Mouse (Mus musculus): ENCODE measurements around the gene Jakmip3.

Jakmip3 gene

DNA sequence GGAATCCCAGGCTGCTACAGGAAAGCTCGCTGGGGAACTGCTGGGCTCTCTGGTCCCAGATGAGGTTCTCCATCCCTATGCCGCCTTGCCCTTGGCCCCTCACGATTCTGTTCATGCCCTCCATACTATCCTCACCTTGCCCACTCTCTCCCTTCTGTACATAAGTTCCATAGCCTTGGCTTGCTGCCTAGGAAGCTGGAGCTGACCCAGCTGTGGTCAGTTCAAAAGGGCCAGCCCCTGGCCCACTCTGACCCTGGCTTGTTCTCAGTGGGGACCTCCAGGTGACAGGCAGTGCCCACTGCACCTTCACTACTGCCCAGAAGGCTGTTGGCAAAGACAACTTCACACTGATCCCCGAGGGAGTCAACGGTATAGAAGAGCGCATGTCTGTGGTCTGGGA, 155.9 kb downstream of the Jakmip3 start:
- DNase-seq (ENCODE audit: low spot score) = no peak

DNA sequence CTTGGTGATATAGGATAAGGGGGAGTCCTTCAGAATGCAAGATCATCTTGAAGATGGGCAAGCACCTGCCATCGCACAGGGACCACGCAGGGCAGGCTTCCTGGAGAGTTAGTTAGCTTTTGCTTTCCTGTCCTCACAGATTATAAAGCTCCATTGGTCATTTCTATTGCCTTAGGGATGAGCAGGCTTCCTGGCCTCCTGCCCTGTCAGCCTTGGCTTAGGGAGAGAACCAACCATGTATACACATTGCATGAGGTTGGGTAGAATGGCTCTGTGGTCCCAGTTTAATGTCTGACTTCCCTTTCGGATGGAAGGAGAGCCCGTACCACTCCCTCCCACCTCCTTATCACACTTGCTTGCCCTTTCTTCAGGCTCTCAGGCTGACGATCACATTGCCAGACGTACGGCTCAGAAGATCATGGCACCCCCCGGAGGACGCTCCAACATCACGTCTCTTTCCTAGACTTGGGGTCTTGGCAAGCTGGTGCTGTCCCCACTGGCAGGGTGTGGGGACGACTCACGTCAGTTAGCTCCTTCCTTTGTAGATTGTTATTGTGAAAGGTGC, 160.1 kb downstream of the Jakmip3 start:
- no peak for DNase-seq (ENCODE audit: low spot score)

DNA sequence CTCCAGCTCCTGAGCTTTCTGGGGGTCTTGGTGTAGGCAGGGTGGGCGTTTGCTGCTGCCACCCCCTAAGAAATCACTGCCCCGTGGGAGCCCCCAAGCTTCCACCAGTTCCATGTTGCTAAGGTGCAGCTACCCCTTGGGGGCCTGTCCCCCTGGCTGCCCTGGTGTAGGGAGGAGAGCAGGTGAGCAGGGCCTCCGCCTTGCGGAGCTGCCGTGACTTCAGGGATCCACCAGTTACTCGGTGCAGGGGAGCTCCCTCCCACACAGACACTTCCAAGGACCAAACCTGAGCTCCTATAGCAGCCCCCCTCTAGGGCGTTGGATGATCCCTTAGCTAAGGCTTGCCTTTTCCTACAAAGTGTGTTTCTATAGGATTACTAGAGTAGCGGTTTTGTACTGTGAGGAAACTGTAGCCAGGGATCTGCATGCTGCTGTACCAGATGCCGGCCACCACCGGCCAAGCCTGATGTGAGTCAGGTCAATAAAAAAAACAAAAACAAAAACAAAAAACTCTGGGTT, 160.8 kb downstream of the Jakmip3 start:
- DNase-seq (ENCODE audit: low spot score) = no peak

DNA sequence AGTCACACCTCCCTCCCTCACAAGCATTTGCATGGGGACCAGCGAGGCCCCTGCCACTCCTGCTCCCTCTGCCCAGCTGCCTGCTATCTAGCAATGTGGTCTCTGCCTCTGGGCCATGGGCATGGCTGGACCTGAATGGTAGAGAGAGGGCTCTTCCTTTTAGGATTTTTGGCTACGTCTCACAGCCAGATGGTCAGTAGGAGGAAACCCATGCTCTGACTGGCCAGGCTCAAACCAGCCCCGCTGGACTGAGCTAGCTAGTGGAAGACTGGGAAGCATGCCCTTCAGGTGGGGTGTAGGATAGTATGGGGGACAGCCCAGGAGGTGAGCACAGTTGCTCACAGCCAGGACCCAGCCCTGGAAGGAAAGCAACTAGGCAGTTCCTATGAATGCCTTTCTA, 161.3 kb downstream of the Jakmip3 start:
- DNase-seq (ENCODE audit: low spot score) = no peak

DNA sequence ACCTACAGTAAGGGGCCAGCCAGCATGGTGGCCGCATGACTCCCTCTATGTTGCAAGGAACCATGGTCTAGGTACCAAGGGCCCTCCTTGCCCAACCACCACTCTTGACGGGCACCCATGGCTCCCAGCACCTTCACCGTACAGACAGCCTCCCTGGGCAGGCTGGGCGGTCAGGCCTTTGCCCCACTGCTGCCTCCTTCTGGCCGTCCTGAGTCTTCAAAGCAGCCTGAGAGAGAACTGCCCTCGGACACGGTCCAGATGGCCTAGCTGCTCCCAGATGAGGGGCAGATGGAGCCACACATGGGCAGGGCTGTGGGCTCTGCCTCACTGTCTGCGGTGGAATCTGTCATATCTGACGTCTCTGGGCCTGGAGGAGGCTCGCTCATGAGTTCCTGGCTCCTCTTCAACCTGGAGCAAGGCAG, 163.4 kb downstream of the Jakmip3 start:
- DNase-seq (ENCODE audit: low spot score) = no peak

DNA sequence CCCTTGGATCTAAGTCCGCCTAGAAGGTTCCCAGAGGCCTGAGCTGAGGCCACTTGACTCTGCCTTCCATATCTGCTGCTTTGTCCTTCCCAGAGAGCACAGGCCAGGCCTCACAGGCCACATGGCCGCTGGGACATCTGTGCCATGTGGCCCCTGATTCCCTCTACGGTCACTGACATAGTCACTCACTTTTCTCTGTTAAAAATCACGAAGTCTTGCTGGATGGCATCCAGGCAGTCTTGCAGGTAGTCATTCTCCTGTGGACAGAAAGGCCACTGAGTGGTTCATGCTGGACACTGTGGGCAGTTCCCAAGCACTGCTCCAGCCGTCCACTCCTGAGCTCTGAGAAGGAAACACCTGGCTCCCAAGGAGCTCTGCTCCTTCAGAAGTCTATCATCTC, 164.5 kb downstream of the Jakmip3 start:
- no peak for DNase-seq (ENCODE audit: low spot score)

DNA sequence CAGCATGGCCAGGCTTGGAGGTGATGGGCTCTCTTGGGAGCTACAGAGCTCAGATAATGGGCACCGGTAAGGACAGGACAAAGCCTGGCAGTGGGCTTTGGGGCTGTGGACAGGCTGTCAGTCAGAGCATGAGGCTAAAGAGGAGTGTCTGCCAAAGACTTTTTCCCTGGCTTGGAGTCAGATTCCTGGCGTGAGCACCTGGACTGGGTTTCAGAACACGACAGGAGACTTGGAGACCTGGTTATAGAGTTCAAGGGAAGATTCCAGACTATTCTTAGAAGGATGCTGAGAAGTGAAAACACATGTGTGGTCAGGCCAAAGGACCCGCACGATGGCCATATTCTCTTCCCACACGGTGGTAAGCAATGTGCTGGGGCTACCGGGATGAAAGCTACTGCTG, 165.2 kb downstream of the Jakmip3 start:
- DNase-seq (ENCODE audit: low spot score) = no peak

DNA sequence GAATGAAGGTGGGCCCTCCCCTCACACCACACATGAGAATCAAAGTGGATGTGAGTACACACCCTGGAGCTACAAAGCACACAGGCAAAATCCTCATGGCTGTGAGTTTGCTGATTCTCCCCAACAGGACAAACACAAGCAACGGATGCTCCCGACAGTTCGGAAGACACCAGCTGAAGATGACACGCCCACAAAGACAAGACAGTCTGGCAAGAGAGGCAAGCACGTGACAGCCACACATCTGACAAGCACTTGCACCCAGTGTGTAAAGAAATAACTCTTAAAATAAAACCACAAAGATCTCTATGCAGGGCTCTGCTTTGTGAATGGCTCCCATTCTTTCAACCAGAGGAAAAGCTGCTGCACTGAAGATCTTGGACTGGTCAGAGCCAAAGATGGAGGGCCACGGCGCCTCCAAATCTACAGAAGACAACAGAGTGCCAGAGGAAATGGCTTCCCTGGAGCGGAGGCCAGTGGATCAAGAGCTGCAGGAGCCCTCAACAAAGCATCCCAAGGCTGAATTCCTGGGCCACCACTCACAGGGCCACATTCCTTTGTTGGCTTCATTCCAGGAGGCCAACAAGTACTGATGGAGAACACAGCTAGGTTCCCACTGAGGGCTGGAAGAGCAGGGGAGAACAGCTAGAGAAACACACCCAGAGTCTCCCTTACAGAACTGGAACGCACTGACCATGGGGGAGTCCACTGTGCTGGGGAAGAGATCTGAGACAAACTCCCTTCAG, 167.5 kb downstream of the Jakmip3 start:
- DNase-seq (ENCODE audit: low spot score) = no peak

DNA sequence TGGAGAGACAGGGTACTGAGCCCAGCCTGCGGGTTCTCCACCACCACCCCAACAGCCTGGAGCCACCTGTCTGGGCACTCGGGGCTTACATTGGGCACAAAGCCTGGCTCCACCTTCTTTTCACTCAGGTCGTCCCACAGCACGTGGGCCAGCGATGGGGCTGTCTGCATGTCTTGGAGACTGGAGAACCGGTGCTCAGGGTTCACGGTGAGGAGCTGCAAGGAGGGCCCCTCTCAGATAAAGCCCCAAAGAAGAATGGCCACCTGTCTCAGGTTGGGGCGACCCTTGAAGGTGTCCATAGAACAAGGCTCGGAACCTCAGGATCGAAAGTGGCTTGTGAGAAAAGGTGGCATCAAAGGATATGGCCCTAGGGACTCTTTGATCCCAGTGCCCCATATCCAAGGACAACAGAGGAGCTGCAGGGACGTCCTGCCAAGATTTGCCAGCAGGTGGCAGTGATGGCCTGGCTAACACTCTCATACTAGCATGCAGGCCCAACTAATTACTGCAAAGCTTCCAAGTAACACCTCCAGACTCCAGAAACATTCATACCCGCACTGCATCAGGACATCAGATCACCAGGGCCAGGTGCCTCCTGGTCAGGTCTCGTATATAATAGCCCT, 178.7 kb downstream of the Jakmip3 start:
- DNase-seq (ENCODE audit: low spot score) = peak; percentile 8

DNA sequence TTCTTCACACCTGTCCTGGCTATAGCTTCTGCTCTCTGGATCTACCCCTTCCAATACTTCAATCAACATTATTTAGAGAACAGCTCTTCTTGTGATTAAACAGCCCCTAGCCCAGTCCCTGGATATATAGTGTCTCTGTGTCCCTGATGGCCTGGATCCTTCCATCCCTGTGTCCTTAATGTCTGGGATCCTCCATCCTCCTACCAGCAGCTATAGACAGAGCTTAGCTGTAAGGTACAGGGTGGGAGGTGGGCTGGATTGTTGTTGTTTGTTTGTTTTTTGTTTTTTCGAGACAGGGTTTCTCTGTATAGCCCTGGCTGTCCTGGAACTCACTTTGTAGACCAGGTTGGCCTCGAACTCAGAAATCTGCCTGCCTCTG, 179.2 kb downstream of the Jakmip3 start:
- DNase-seq (ENCODE audit: low spot score) = no peak

DNA sequence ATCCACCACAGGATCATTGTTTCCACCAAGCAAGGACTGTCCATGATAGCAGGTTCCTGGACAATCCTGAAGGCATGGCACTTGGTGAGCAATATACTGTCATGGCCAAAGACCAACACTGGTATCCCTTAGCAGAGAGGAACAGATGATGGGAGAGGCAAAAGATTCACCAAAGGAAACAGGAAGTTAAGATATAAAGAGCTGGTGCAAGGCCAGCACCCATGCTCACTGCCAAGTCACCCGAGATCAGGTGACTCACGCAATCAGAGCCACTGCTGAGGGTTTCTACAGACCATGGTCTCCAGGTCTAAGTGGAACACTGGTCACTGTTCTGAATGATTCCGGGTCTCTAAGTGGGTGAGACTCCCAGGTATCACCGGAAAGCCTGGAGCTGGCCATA, 185.4 kb downstream of the Jakmip3 start:
- DNase-seq (ENCODE audit: low spot score) = no peak

DNA sequence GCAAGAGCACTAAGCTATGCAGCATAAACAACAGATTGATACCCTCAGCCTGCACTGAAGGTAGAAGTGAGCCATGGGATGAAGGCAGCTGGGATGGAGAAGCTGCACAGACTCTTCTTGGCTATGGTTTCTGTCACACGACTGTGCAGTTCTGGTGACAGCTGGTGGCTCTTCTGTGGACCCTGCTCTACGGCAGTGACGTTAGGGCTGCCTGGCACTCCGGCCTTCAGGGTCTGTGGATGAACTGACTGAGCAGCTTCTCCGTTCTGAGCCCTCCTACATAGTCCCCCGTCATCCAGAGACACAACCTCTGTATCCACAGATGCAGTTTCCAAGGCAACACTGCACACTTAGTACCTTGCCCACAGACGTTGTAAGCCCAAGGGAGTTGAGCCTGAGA, 186.0 kb downstream of the Jakmip3 start:
- no peak for DNase-seq (ENCODE audit: low spot score)

DNA sequence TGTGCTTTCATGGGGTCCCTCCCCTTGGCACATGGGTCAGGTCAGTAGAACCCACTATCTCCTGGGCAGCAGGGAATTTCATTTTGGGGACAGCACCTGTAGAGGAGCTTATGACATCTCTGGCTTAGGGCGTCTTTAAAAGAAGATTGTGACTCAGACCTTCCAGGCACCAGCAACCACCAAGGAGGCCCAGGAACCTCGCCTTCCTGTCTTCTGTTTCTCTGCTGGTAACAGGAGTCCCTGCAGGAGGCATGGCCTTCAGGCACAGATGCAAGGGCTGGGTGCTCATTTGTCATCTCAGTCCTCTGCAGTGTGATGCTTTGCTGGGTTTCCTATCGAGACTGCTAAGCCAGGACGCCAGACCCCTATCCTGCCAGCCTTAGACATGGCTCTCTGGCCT, 188.5 kb downstream of the Jakmip3 start:
- no peak for DNase-seq (ENCODE audit: low spot score)

DNA sequence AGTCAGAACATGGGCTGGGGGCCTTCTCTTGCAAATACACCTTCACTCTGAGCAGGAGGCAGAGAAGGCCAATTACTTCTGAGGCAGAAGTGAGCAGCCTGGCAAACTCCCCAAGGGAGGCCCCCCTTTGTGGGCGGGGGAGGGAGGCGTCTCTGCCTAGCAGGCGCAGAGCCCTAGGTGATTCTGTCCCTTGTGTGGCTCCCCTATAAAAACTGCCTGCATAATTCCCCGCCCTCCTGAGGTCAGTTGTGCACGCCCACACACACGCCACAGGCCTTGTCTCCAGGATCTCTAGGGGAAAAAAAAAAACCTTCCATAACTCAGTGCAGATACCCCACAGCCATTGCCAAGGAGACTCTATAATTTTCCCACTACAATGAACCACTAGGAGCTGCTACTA, 189.8 kb downstream of the Jakmip3 start:
- DNase-seq (ENCODE audit: low spot score) = no peak

DNA sequence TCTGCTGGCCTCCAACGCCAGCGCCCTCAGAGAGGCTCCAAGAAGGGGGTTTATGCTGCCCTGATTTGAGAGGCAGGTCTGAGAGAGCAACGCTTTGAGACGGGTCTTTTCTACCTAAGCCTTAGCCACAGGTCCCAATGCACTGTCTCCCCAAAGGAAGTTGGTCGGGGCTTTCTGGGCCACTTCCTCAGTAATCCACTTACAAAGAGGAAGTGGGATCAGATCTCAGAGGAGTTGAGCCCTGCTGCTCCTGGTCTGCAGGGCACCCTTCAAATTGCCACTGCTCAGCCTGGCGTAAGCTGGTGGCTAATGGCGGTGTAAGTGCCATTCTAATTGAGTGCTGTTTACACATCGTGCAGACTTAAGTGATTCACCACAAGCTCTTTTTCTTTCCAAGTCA, 191.0 kb downstream of the Jakmip3 start:
- DNase-seq (ENCODE audit: low spot score) = no peak

DNA sequence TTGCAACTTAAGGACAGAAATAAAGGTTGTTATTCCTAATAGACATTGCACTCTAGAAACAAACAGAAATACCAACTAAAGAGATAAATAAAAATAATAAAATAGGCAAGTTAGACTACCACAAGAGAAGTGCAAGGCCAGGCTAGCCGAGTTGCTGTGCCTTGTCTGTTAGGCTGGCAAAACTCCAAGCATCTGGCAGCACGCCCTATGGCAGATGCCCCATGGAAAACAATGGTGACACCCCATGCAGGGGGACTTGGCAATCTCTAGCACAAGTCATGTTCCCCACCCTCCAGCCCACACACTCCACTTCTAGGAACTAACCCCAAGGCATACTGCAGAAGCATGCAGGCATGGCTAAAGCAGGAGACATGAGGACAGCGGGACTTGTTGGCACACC, 192.9 kb downstream of the Jakmip3 start:
- no peak for DNase-seq (ENCODE audit: low spot score)

Measured in T-cell, adult 2 months (primary cell).